Mouse (Mus musculus): ENCODE measurements at regions not wholly inside any gene's neighbourhood (a gene's known extent, or its start where the extent isn't known, plus 50 kb on each side); places are given as distances from the start of the nearest gene placed in this dataset.

GRCm38 (mm10) chr9:43976366-43976765 is 66.8 kb upstream of the Thy1 start:
- Histone ChIP-seq H3K4me1 (ENCODE audit: control insufficient read depth, insufficient read depth, low read length) (no peaks in the 10 kb centered on the region), H3K4me2 (no peak overlapping the region), H3K27ac (ENCODE audit: low read depth, low read length) (no peak overlapping the region), H3K27me3 (ENCODE audit: control insufficient read depth, insufficient read depth, low read length) (peaks cover 4% of the 10 kb centered on the region; the same call in 1 of the 2 replicates), H3K9me3 (replicated peaks; ENCODE audit: control insufficient read depth, low read length) (no peaks in the 10 kb centered on the region), H3K4me3 (ENCODE audit: low read depth, low read length) (no peak overlapping the region), H3K36me3 (ENCODE audit: control insufficient read depth, insufficient read depth, low read length) (no peaks in the 10 kb centered on the region), H3K9ac (ENCODE audit: low read depth, low read length) (no peak overlapping the region)
- 82% methylated on average over 5 of the region's 5 CpGs for WGBS (ENCODE audit: insufficient replicate concordance)
- ATAC-seq (replicated peaks; ENCODE audit: insufficient number of reproducible peaks, low FRiP score, low TSS enrichment), result no peak

GRCm38 (mm10) chr9:43977773-43978172 is 65.4 kb upstream of the Thy1 start:
- Histone ChIP-seq H3K27me3 (ENCODE audit: control insufficient read depth, insufficient read depth, low read length) (peaks cover 4% of the 10 kb centered on the region; the same call in 1 of the 2 replicates), H3K4me2 (no peak overlapping the region), H3K27ac (ENCODE audit: low read depth, low read length) (no peak overlapping the region), H3K9ac (ENCODE audit: low read depth, low read length) (no peak overlapping the region), H3K36me3 (ENCODE audit: control insufficient read depth, insufficient read depth, low read length) (no peaks in the 10 kb centered on the region), H3K4me3 (ENCODE audit: low read depth, low read length) (no peak overlapping the region), H3K4me1 (ENCODE audit: control insufficient read depth, insufficient read depth, low read length) (no peaks in the 10 kb centered on the region), H3K9me3 (replicated peaks; ENCODE audit: control insufficient read depth, low read length) (no peaks in the 10 kb centered on the region)
- WGBS (ENCODE audit: insufficient replicate concordance), result 51% methylated on average over 3 of the region's 3 CpGs
- ATAC-seq (replicated peaks; ENCODE audit: insufficient number of reproducible peaks, low FRiP score, low TSS enrichment), result no peak

GRCm38 (mm10) chr9:43981376-43981775 is 61.8 kb upstream of the Thy1 start:
- Histone ChIP-seq H3K27ac (ENCODE audit: low read depth, low read length) (no peak overlapping the region), H3K9ac (ENCODE audit: low read depth, low read length) (no peak overlapping the region), H3K27me3 (ENCODE audit: control insufficient read depth, insufficient read depth, low read length) (peaks cover 6% of the 10 kb centered on the region; the same call in 1 of the 2 replicates), H3K4me2 (no peak overlapping the region), H3K9me3 (replicated peaks; ENCODE audit: control insufficient read depth, low read length) (no peaks in the 10 kb centered on the region), H3K4me3 (ENCODE audit: low read depth, low read length) (no peak overlapping the region), H3K36me3 (ENCODE audit: control insufficient read depth, insufficient read depth, low read length) (no peaks in the 10 kb centered on the region), H3K4me1 (ENCODE audit: control insufficient read depth, insufficient read depth, low read length) (no peaks in the 10 kb centered on the region)
- no peak for ATAC-seq (replicated peaks; ENCODE audit: insufficient number of reproducible peaks, low FRiP score, low TSS enrichment)
- WGBS (ENCODE audit: insufficient replicate concordance), result 52% methylated on average over 8 of the region's 8 CpGs

- no peak for ATAC-seq (replicated peaks; ENCODE audit: insufficient number of reproducible peaks, low FRiP score, low TSS enrichment)
- no peaks in the 10 kb centered on the region for H3K9me3 ChIP-seq (replicated peaks; ENCODE audit: control insufficient read depth, low read length)
- no peak overlapping the region for H3K27ac ChIP-seq (ENCODE audit: low read depth, low read length)
- H3K4me3 ChIP-seq (ENCODE audit: low read depth, low read length), result no peak overlapping the region
- H3K27me3 ChIP-seq (ENCODE audit: control insufficient read depth, insufficient read depth, low read length), result peaks cover 6% of the 10 kb centered on the region; the same call in 1 of the 2 replicates
- H3K36me3 ChIP-seq (ENCODE audit: control insufficient read depth, insufficient read depth, low read length), result no peaks in the 10 kb centered on the region
- no peak overlapping the region for H3K9ac ChIP-seq (ENCODE audit: low read depth, low read length)
- WGBS (ENCODE audit: insufficient replicate concordance), result 45% methylated on average over 5 of the region's 5 CpGs
- no peaks in the 10 kb centered on the region for H3K4me1 ChIP-seq (ENCODE audit: control insufficient read depth, insufficient read depth, low read length)
- no peak overlapping the region for H3K4me2 ChIP-seq
These were observed 60.8 kb upstream of the Thy1 start for GRCm38 (mm10) chr9:43982359-43982889.

- no peak overlapping the region for H3K4me3 ChIP-seq (ENCODE audit: low read depth, low read length)
- no peak overlapping the region for H3K4me2 ChIP-seq
- whole genome bisulfite sequencing (ENCODE audit: insufficient replicate concordance), result 54% methylated on average over 2 of the region's 2 CpGs
- peaks cover 6% of the 10 kb centered on the region; the same call in 1 of the 2 replicates for H3K27me3 ChIP-seq (ENCODE audit: control insufficient read depth, insufficient read depth, low read length)
- no peak overlapping the region for H3K27ac ChIP-seq (ENCODE audit: low read depth, low read length)
- H3K4me1 ChIP-seq (ENCODE audit: control insufficient read depth, insufficient read depth, low read length), result no peaks in the 10 kb centered on the region
- no peaks in the 10 kb centered on the region for H3K36me3 ChIP-seq (ENCODE audit: control insufficient read depth, insufficient read depth, low read length)
- ATAC-seq (replicated peaks; ENCODE audit: insufficient number of reproducible peaks, low FRiP score, low TSS enrichment), result no peak
- H3K9ac ChIP-seq (ENCODE audit: low read depth, low read length), result no peak overlapping the region
- no peaks in the 10 kb centered on the region for H3K9me3 ChIP-seq (replicated peaks; ENCODE audit: control insufficient read depth, low read length)
These were observed 60.0 kb upstream of the Thy1 start for GRCm38 (mm10) chr9:43983220-43983619.

- Histone ChIP-seq H3K36me3 (ENCODE audit: control insufficient read depth, insufficient read depth, low read length) (no peaks in the 10 kb centered on the region), H3K4me1 (ENCODE audit: control insufficient read depth, insufficient read depth, low read length) (peaks cover 4% of the 10 kb centered on the region), H3K27ac (ENCODE audit: low read depth, low read length) (no peak overlapping the region), H3K4me3 (ENCODE audit: low read depth, low read length) (no peak overlapping the region), H3K27me3 (ENCODE audit: control insufficient read depth, insufficient read depth, low read length) (peaks cover 6% of the 10 kb centered on the region; the same call in 1 of the 2 replicates), H3K9ac (ENCODE audit: low read depth, low read length) (no peak overlapping the region), H3K9me3 (replicated peaks; ENCODE audit: control insufficient read depth, low read length) (no peaks in the 10 kb centered on the region), H3K4me2 (no peak overlapping the region)
- WGBS (ENCODE audit: insufficient replicate concordance), result 41% methylated on average over 8 of the region's 8 CpGs
- ATAC-seq (replicated peaks; ENCODE audit: insufficient number of reproducible peaks, low FRiP score, low TSS enrichment), result no peak
These were observed 58.8 kb upstream of the Thy1 start for GRCm38 (mm10) chr9:43984181-43985062.

- Histone ChIP-seq H3K4me2 (no peak overlapping the region), H3K27ac (ENCODE audit: low read depth, low read length) (no peak overlapping the region), H3K27me3 (ENCODE audit: control insufficient read depth, insufficient read depth, low read length) (0 out of 2 replicates have a peak, but pooled peaks cover 2% of the 10 kb centered on the region), H3K9me3 (replicated peaks; ENCODE audit: control insufficient read depth, low read length) (no peaks in the 10 kb centered on the region), H3K9ac (ENCODE audit: low read depth, low read length) (no peak overlapping the region), H3K36me3 (ENCODE audit: control insufficient read depth, insufficient read depth, low read length) (no peaks in the 10 kb centered on the region), H3K4me1 (ENCODE audit: control insufficient read depth, insufficient read depth, low read length) (peaks cover 7% of the 10 kb centered on the region), H3K4me3 (ENCODE audit: low read depth, low read length) (no peak overlapping the region)
- no peak for ATAC-seq (replicated peaks; ENCODE audit: insufficient number of reproducible peaks, low FRiP score, low TSS enrichment)
- 85% methylated on average over 6 of the region's 6 CpGs for WGBS (ENCODE audit: insufficient replicate concordance)
These were observed 55.2 kb upstream of the Thy1 start for GRCm38 (mm10) chr9:43987957-43988356.

GRCm38 (mm10) chr9:43988981-43989860 is 54.0 kb upstream of the Thy1 start:
- Histone ChIP-seq H3K27ac (ENCODE audit: low read depth, low read length) (no peak overlapping the region), H3K27me3 (ENCODE audit: control insufficient read depth, insufficient read depth, low read length) (no peaks in the 10 kb centered on the region), H3K4me1 (ENCODE audit: control insufficient read depth, insufficient read depth, low read length) (peaks cover 16% of the 10 kb centered on the region), H3K36me3 (ENCODE audit: control insufficient read depth, insufficient read depth, low read length) (no peaks in the 10 kb centered on the region), H3K9me3 (replicated peaks; ENCODE audit: control insufficient read depth, low read length) (no peaks in the 10 kb centered on the region), H3K4me3 (ENCODE audit: low read depth, low read length) (no peak overlapping the region), H3K4me2 (no peak overlapping the region), H3K9ac (ENCODE audit: low read depth, low read length) (no peak overlapping the region)
- WGBS (ENCODE audit: insufficient replicate concordance), result 45% methylated on average over 13 of the region's 13 CpGs
- ATAC-seq (replicated peaks; ENCODE audit: insufficient number of reproducible peaks, low FRiP score, low TSS enrichment), result no peak

All from heart, embryonic 11.5 days (tissue).